Mouse (Mus musculus): ENCODE measurements around the gene 1700017B05Rik.
A peak's percentile ranks its signal among the peaks of the same experiment; 100 is the strongest.

The 1700017B05Rik gene

DNA sequence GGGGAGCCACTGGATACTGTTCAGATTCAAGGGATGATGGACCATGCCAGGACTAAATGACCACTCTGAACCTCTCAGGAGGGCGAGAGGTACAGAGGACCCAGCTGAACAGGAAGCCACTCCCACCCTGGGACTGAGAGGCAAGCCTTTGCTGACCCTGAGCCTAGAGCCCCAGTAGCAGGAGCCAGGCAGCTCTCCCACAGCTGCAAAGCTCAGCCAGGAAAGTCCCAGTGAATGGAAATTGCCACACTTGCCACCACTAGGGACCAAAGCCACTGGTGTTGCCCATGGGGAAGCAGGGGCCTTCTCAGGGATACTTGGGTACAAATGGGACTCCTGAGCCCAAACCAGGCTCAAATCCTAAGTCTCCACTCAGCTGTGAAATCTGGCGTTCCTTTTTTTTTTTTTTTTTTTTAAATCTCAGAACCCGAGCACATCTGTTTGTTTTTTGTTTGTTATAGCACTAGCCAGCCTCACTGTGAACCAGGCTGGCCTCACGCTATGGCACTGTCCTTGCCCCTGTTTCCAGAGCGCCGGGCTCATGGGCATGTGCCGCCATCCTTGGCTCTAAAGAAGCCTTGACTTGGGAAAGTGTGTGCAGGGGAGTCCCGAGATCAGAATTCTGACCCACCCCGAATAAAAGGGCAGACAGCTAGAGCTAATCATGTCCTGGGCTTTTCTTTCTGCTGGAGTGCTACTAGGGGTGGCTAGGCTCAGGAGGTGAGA, 9.6 kb upstream of the 1700017B05Rik start:
- no peak for DNase-seq (ENCODE audit: low spot score in 2 of 2)

DNA sequence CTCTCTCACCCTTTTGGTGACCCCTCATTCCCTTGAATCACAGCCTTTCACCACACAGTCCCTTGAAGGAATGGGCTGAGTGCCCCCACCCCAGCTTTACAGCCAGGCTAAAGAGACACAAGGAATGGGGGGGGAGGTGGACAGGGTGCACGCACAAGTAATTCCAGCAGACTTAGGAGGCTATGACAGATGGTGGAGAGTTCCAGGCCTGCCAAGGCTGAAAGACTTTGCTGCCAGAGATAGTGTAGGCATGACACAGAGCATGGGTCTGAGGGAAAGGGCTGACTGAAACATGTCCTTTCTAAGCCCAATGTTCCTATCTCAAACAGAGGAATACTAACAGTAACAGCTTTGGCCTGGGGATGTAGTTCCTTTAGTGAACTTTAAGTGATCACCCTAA, 8.7 kb upstream of the 1700017B05Rik start:
- no peak for DNase-seq (ENCODE audit: low spot score in 2 of 2)

DNA sequence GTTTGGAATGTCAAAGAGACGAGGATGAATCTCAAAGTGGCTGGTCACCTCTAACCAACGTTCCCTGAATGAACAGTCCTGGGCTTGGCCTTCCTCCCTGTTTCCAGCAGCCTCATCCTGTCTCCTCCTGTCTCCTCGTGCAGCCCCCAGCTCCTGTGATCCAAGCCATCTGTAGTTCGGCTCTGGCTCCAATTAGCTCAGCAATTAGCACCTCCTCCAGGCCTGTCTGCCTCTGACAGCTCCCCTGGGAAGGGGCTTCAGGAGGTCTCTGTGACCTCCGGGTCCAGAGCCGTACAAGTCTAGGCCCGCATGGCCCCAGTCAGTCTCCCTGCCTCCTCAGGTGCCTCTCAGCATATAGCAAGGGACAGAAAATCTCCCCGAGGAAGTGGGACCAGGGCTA, 8.0 kb upstream of the 1700017B05Rik start:
- no peak for DNase-seq (ENCODE audit: low spot score in 2 of 2)

DNA sequence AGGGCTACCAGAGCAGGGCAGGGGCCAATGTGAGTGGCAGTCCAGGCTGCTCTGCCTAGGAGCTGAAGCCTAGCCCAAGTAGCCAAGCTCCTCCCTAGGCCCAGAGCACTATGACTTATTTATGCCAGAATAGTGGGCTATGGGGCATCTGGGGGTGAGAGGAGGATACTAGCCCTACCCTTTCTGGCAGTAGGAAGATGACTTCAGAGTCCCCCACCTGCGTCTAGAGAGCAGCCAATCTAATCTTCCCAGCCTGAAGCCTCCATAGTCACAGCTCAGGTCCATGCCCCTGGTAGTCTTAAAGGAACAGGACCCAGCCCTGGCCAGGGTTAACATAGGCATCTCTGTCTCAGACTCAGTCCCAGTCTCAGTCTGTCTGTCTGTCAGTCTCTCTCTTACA, 7.0 kb upstream of the 1700017B05Rik start:
- no peak for DNase-seq (ENCODE audit: low spot score in 2 of 2)

DNA sequence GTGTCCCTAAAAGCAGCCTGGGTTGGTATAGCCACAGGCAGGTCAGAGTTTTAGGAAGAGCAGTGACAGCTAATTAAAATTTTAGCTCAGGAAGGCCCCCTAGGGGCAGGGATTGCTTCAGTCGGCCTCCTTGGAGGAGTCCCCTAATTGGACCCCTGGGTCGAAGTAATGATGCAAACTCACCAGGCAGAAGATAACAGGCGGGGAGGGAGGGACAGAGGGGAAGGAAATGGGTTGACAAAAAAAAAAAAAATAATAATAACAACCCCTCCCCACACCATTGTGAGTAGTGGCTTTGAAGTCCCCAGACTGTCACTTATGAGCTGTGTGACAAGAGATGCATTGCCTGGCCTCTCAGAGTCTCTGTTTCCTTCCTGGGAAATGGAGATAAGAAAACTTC, 6.2 kb upstream of the 1700017B05Rik start:
- DNase-seq (ENCODE audit: low spot score in 2 of 2), result no peak

DNA sequence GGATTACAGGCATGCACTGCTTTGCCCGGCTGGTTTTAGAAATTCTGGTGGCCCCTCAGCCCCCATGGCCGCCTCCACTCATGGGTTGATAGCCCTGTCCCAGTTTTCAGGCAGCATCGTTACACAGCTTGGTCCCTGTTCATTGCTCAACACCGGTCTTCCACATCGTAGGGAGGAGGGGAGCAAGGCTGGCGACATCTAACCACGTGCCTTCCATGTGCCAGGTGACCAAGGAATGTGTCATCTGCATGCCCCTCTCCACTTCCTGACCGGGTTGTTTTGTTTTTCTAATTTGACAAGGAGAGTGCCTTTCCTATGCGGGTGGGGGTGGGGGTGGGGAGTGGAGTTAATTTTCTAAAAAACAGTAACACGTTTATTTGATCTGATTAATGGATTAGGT, 5.7 kb upstream of the 1700017B05Rik start:
- no peak for DNase-seq (ENCODE audit: low spot score in 2 of 2)

DNA sequence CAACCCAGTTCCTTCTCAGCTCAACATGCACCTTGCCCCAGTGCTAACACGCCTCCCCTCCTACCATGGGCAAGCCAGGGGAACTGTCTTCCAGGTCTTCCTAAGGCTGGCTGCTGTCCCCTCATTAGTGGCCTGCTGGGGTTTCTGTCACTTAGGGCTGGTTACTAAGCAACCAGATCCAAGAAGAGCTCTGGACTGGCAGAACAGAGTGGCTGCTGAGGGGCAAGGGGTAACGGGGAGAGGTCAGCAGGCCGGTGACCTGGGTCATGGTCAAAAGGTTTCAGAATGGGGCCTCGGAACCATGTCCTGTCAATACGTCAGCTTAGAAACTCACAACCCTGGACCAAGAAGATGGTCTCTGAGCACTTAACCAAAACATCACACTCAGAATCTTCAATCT, 5.0 kb upstream of the 1700017B05Rik start:
- DNase-seq (ENCODE audit: low spot score in 2 of 2), result no peak

DNA sequence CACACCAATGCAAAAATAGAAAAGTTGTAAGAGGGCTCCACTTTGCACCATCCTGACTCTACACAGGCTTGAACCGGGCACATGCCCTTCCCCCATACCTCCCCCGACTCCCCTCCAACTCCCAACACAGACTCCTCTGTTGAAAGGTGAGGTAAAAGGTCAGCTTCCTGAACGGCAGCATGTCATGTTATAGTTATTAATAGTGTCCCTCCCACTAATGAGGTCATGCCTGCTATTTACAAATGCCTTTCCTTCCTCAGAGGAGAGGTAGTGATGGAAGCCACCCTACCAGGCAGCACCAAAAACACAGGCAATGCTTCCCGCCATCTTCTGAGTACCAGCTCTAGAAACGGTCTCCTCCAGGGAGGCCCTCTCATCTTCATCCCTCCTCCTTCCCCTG, 2.7 kb upstream of the 1700017B05Rik start:
- no peak for DNase-seq (ENCODE audit: low spot score in 2 of 2)

DNA sequence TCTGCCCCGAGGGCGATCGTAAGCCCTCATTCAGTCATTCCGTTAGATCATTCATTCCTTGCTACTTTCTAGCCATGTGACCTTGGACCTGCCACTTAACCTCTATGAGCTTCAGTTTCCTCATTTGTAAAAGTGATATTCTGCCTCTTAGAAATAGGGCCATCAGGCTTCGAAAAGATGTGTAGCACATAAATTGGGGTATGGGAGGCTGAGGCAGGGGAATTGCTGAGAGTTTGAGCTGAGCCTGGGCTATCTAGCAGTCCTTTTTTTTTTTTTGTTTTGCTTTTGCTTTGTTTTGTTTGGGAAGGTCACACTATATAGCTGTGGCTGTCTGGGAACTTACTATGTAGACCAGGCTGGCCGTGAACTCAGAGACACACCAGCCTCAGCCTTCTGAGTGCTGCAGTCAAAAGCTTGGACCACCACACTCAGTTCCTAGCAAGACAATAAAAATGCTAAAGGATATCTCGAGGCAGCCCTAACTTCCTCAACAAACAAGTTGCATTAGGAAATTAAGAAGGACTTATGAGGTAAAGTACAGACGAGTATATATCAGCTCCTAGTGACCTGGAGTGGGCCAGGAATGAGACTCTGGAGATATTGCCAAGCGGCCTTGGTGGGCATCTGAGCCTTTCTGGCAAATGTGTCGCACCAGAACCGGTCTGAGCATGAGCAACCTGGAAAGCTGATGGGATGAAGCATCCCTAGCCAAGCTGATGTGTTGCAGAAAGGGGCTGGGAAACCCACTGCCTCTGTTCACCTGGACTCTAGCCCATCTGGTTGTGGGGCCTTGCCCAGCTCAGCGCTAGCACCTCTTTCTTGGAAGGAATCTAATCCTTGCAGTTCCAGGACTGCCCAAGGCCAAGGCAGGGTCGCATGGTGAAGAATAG, 628 bp upstream of the 1700017B05Rik start:
- DNase-seq (ENCODE audit: low spot score in 2 of 2), result no peak

DNA sequence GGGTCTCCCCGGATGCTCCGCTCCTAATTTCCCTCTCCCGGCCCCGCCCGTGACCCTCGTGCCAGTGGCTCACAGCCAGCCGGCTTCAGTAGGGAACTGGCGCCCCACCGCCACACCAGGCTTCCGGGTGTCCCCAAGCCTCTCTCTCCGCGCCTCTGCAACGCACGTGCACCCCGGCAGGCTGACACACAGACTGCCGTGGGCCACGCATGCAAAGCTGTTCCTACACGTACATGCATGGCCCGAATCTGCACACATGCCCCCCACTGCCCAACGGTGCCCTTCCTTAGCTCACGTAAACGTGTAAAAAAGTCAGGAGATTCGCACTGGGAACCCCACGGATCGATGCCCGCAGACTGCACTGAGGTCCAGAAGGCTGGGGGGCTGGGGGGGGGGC, 898 bp downstream of the 1700017B05Rik start:
- DNase-seq (ENCODE audit: low spot score in 2 of 2), result peak; percentile 75 to 78

DNA sequence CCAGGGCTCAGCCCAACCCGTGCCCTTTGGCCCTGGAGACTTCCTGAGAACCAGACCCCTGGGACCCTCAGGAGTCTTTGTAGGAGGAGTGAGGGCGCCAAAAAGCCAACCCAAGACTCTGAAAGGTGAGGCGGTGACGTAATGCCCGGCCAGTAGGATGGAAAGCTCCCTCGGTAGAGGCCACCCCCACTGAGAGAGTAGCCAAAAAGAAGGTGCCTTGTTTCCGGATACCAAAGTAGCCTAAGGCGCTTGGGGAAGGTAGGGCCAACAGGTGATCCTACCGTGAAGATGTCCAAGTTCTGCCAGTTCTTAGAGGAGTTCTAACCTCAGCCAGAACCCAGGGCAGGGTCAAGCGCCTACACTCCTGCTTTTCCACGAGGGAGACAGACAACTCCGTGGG, 1.5 kb downstream of the 1700017B05Rik start:
- no peak for DNase-seq (ENCODE audit: low spot score in 2 of 2)

DNA sequence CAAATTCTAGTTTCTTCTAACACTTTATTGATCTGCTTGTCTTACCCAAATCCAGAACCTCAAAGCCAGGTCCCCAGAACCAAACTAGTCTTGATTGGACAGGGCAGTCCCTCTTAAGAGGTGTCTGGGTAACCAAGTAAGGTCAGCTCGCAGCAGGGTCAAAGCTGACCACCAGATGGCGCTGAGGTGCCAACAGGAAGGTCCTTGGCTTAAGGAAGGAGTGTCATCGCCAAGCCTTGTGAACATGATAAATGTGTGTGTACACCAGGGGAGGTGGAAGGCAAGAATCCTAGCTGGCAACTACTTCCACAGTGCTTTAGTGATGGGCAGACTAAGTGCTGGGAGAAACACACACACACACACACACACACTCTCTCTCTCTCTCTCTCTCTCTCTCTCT, 2.7 kb downstream of the 1700017B05Rik start:
- peak; percentile 80 to 94 for DNase-seq (ENCODE audit: low spot score in 2 of 2)

DNA sequence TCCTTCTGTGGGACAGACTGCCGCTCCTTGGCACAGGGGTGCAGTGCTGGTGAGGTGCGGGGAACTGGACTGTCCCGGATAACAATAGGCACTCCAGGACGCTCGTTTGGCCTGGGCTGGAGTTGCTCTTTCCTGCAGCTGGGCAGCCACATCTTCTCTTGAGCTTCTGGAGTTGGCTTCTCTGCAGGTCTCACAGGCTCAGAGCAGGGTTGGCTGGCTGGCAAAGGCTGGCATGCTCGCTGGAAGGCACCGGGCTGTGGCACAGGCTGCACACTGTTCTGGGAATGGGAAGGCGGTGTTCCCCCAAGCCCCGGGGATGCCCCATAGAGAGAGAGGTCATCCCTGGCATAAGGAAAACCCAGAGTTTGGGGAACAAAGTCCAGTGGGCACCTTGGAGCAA, 4.8 kb downstream of the 1700017B05Rik start:
- DNase-seq (ENCODE audit: low spot score in 2 of 2), result no peak

DNA sequence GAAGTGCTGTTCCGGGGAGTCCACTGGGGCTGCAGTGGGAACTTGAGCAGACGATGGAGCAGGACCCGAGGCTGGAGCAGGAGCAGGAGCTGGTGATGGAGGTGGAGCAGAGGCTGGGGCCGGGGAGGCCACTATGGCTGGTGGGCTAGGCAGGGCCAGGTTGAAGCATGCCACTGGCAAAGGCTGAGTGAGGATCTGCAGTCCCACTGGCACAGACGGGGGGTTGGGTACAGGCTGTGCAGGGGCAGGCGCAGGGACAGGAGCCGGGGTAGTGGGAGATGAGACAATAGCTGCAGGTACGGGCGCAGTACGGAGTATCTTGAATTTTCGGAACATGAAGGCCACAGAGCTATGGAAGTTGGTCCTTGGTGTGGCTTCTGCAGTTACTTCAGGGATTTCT, 5.6 kb downstream of the 1700017B05Rik start:
- DNase-seq (ENCODE audit: low spot score in 2 of 2), result no peak

DNA sequence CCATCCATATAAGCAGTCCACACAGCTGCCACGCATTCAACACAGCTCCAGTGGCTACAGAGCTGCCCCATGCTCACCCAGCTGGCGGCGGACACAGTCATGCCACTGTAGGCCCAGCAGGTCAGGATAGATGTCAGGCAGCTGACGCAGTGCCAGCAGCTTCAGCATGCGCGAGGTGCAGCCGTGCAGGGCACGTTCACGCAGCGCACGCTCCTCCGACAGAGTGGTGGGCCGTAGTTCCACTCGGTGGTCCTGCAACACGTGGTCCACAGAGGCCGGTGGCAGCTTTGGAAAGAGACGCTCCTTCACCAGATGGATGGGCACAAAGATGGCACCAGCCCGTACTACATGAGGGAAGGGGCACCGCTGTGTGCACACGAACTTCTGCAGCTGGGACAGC, 6.1 kb downstream of the 1700017B05Rik start:
- no peak for DNase-seq (ENCODE audit: low spot score in 2 of 2)

DNA sequence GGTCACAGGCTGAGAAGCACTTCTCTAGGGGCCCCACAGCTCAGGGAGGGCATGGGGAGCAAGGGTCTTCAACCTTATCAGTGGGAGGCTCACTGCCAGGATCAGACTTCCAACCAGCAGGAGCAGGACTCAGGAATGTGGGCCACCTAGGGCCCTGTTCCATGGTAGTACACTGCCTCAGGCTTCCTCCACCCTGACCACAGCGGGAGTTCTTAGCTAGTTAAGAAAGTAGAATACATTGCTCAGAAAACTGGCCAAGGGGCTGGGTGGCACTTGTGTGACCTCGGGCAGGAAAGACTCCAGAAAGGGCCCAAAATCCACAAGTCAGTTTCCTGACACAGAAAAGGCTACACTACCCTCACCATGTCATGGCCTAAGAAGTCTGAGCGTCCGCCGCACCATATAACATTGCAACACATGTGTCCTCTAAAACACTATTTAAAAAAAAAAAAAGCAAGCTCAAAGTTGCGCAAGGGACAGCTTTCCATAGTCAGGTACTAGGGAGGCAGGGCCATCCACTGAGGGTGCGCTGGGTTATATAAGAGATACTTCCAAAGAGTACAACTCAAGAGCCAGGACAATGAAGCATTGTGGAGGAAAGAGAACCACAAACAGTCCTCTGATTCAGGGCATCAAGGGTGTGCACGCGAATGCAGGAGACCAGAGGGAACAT, 7.5 kb downstream of the 1700017B05Rik start:
- DNase-seq (ENCODE audit: low spot score in 2 of 2), result no peak

DNA sequence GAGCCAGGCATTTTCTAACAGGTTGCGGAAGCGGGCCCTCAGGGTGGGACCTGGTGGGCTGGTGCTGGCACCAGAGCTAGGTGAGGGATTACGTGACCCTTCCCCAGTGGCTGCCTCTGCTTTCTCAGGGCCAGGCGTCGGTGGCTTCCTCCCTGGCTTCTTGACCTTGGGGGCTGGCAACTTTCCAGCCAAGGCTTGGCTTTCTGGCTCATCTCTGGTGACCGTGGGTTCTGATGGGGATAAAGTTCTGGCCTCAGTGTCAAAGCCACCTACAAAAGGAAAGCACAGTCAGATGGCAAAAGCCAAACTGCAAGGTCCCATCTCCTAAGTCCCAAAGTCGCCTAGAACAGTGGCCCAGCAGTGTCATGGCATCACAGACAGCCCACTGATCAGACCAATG, 8.4 kb downstream of the 1700017B05Rik start:
- DNase-seq (ENCODE audit: low spot score in 2 of 2), result no peak

DNA sequence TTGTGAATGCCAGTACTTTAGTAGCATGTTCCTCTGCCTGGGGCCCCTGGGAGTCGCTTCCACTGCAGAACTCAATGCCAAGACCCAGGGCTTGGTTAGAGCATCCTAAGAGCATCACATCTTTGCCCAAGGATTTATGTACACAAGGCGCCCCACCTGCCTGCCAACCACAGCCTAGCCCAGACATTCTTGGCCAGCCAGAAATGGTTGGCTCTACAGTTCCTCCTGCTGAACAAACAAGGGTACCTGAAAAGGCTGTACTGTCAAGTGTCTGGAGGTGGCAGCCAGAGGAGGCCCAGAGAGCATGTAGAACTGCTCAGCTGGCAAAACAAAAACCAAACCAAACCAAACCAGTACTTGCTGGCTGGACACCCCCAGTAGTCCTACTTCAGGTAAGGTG, 11.3 kb downstream of the 1700017B05Rik start:
- no peak for DNase-seq (ENCODE audit: low spot score in 2 of 2)

DNA sequence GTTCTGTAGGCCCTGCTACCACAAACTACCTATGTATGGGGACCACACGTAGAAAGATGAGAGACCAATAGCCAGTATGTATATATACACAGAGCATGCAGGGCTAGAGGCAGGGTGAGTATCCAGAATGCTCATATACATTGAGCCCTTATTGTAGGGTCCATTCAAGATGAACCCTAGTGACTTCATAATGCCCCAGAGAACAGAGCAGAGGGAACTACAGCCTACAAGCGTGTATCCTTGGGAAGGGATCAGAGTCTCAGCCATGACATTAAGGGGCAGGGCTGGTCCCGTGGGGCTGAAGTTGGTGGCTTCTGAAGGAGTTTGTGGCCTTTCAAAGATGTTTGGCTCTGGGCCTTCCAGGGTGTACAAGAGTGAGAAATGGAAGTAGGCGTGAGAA, 12.4 kb downstream of the 1700017B05Rik start:
- DNase-seq (ENCODE audit: low spot score in 2 of 2), result no peak

DNA sequence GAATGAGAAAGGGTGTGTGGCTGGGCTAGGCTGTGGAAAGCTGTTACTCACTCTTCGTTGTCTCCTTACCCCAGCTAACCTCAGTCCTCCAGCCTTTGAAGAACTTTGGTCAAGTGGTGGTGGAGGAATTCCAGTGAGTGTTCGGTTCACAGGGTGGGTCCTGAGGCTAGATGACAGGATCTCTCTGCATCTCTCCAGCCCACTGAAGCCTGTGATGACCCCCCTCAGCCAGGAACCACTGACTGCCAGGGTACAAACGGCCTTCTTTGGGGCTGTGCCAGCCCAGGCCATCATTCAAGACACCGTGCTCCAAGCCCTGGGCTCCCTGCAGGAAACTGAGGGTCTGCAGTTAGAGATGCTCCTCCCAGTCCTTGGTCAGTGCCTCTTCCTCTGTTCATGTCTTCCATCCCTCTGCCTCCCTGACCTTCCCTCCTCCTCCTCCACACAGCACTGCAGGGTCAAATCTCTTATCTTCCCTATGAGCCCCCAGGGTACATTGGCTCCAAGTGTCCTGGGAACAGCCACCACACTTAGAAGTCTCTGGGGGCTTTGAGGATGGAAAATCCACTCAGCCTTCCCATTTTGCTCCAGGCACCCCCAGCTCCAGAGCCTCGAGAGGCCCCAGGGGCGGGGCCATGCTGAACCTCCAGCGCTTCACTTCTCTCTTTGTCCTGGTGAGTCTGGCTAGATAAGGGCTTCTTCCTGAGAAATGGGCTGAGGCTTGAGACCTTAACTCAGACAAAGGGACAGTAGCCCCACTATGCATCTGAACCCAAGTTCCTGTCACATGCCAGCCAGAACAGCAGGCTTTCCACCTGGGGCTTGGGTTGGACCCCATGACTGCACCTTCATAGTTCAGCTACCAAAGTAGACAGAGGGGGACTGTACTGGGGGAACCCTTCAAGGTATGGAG, 14.1 kb downstream of the 1700017B05Rik start:
- no peak for DNase-seq (ENCODE audit: low spot score in 2 of 2)

DNA sequence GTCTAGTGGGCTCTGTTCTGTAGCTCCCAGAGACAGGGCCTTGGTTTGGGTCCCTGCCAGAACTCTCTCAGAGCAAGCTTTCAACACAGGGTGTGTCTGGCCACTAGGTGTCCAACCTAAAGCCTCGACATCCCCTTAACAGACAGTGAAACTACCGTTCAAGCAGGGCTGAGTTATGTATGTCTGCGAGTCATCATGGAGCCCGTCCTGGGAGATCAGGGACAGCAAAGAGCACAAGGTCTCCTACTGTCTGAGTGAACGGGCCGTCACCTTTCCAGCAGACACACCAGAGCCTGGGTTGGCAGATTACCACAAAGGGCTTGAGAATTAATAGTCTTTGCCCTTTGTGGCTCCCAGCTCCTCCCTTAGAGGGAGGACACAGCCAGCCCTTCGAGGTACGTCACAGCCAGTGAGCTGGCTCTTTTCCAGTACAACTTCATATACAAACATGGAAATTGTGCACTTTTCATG, 15.2 kb downstream of the 1700017B05Rik start:
- no peak for DNase-seq (ENCODE audit: low spot score in 2 of 2)

Measured in thymus, postnatal 10 days (tissue).